Mouse (Mus musculus): Measurements from ENCODE around the gene Dpf3.

Gene Dpf3

GRCm38 (mm10) chr12:83302320-83303153 is 185.0 kb downstream of the Dpf3 start:
- H3K27me3 ChIP-seq (ENCODE audit: control insufficient read depth, insufficient read depth, low read length, poor library complexity, severe bottlenecking), result no peaks in the 10 kb centered on the region
- no peak for DNase-seq (ENCODE audit: low read depth, low spot score)
- no peaks in the 10 kb centered on the region for H3K36me3 ChIP-seq (ENCODE audit: control insufficient read depth, insufficient read depth, low read length, poor library complexity, severe bottlenecking)

GRCm38 (mm10) chr12:83301616-83302319 is 185.7 kb downstream of the Dpf3 start:
- Histone ChIP-seq H3K27me3 (ENCODE audit: control insufficient read depth, insufficient read depth, low read length, poor library complexity, severe bottlenecking) (no peaks in the 10 kb centered on the region), H3K36me3 (ENCODE audit: control insufficient read depth, insufficient read depth, low read length, poor library complexity, severe bottlenecking) (no peaks in the 10 kb centered on the region)
- DNase-seq (ENCODE audit: low read depth, low spot score), result no peak

- Histone ChIP-seq H3K27me3 (ENCODE audit: control insufficient read depth, insufficient read depth, low read length, poor library complexity, severe bottlenecking) (no peaks in the 10 kb centered on the region), H3K36me3 (ENCODE audit: control insufficient read depth, insufficient read depth, low read length, poor library complexity, severe bottlenecking) (no peaks in the 10 kb centered on the region)
- DNase-seq (ENCODE audit: low read depth, low spot score), result no peak
These were observed 189.2 kb downstream of the Dpf3 start for GRCm38 (mm10) chr12:83298358-83298757.

- no peak for DNase-seq (ENCODE audit: low read depth, low spot score)
- no peaks in the 10 kb centered on the region for H3K36me3 ChIP-seq (ENCODE audit: control insufficient read depth, insufficient read depth, low read length, poor library complexity, severe bottlenecking)
- no peaks in the 10 kb centered on the region for H3K27me3 ChIP-seq (ENCODE audit: control insufficient read depth, insufficient read depth, low read length, poor library complexity, severe bottlenecking)
These were observed 192.5 kb downstream of the Dpf3 start for GRCm38 (mm10) chr12:83295031-83295430.

- no peak for DNase-seq (ENCODE audit: low read depth, low spot score)
- Histone ChIP-seq H3K36me3 (ENCODE audit: control insufficient read depth, insufficient read depth, low read length, poor library complexity, severe bottlenecking) (no peaks in the 10 kb centered on the region), H3K27me3 (ENCODE audit: control insufficient read depth, insufficient read depth, low read length, poor library complexity, severe bottlenecking) (no peaks in the 10 kb centered on the region)
These were observed 195.6 kb downstream of the Dpf3 start for GRCm38 (mm10) chr12:83291915-83292314.

GRCm38 (mm10) chr12:83286496-83287492 is 200.7 kb downstream of the Dpf3 start:
- DNase-seq (ENCODE audit: low read depth, low spot score), result no peak
- Histone ChIP-seq H3K36me3 (ENCODE audit: control insufficient read depth, insufficient read depth, low read length, poor library complexity, severe bottlenecking) (no peaks in the 10 kb centered on the region), H3K27me3 (ENCODE audit: control insufficient read depth, insufficient read depth, low read length, poor library complexity, severe bottlenecking) (no peaks in the 10 kb centered on the region)

GRCm38 (mm10) chr12:83283591-83284320 is 203.8 kb downstream of the Dpf3 start:
- Histone ChIP-seq H3K27me3 (ENCODE audit: control insufficient read depth, insufficient read depth, low read length, poor library complexity, severe bottlenecking) (no peaks in the 10 kb centered on the region), H3K36me3 (ENCODE audit: control insufficient read depth, insufficient read depth, low read length, poor library complexity, severe bottlenecking) (no peaks in the 10 kb centered on the region)
- DNase-seq (ENCODE audit: low read depth, low spot score), result no peak

GRCm38 (mm10) chr12:83277537-83278441 is 209.7 kb downstream of the Dpf3 start:
- H3K27me3 ChIP-seq (ENCODE audit: control insufficient read depth, insufficient read depth, low read length, poor library complexity, severe bottlenecking), result no peaks in the 10 kb centered on the region
- no peak for DNase-seq (ENCODE audit: low read depth, low spot score)

GRCm38 (mm10) chr12:83271215-83271614 is 216.3 kb downstream of the Dpf3 start:
- Histone ChIP-seq H3K27me3 (ENCODE audit: control insufficient read depth, insufficient read depth, low read length, poor library complexity, severe bottlenecking) (no peaks in the 10 kb centered on the region), H3K36me3 (ENCODE audit: control insufficient read depth, insufficient read depth, low read length, poor library complexity, severe bottlenecking) (no peaks in the 10 kb centered on the region)
- no peak for DNase-seq (ENCODE audit: low read depth, low spot score)

More at GRCm38 (mm10) chr12:83277537-83278441, 209.7 kb downstream of the Dpf3 start:
- H3K36me3 ChIP-seq (ENCODE audit: control insufficient read depth, insufficient read depth, low read length, poor library complexity, severe bottlenecking), result no peaks in the 10 kb centered on the region

GRCm38 (mm10) chr12:83268504-83268922 is 219.0 kb downstream of the Dpf3 start:
- H3K27me3 ChIP-seq (ENCODE audit: control insufficient read depth, insufficient read depth, low read length, poor library complexity, severe bottlenecking), result no peaks in the 10 kb centered on the region
- DNase-seq (ENCODE audit: low read depth, low spot score), result no peak

GRCm38 (mm10) chr12:83260540-83260939 is 227.0 kb downstream of the Dpf3 start:
- no peaks in the 10 kb centered on the region for H3K36me3 ChIP-seq (ENCODE audit: control insufficient read depth, insufficient read depth, low read length, poor library complexity, severe bottlenecking)
- no peak for DNase-seq (ENCODE audit: low read depth, low spot score)
- H3K27me3 ChIP-seq (ENCODE audit: control insufficient read depth, insufficient read depth, low read length, poor library complexity, severe bottlenecking), result no peaks in the 10 kb centered on the region

More at GRCm38 (mm10) chr12:83268504-83268922, 219.0 kb downstream of the Dpf3 start:
- H3K36me3 ChIP-seq (ENCODE audit: control insufficient read depth, insufficient read depth, low read length, poor library complexity, severe bottlenecking), result no peaks in the 10 kb centered on the region

GRCm38 (mm10) chr12:83254399-83254798 is 233.1 kb downstream of the Dpf3 start:
- H3K36me3 ChIP-seq (ENCODE audit: control insufficient read depth, insufficient read depth, low read length, poor library complexity, severe bottlenecking), result no peaks in the 10 kb centered on the region
- DNase-seq (ENCODE audit: low read depth, low spot score), result no peak
- no peaks in the 10 kb centered on the region for H3K27me3 ChIP-seq (ENCODE audit: control insufficient read depth, insufficient read depth, low read length, poor library complexity, severe bottlenecking)

- H3K27me3 ChIP-seq (ENCODE audit: control insufficient read depth, insufficient read depth, low read length, poor library complexity, severe bottlenecking), result no peaks in the 10 kb centered on the region
- no peaks in the 10 kb centered on the region for H3K36me3 ChIP-seq (ENCODE audit: control insufficient read depth, insufficient read depth, low read length, poor library complexity, severe bottlenecking)
- DNase-seq (ENCODE audit: low read depth, low spot score), result no peak
These were observed 238.4 kb downstream of the Dpf3 start for GRCm38 (mm10) chr12:83249066-83249465.

Measured in splenic B cell, adult 2 months (primary cell).